Mouse (Mus musculus): Measurements from ENCODE around the gene Helt.

Gene Helt

DNA sequence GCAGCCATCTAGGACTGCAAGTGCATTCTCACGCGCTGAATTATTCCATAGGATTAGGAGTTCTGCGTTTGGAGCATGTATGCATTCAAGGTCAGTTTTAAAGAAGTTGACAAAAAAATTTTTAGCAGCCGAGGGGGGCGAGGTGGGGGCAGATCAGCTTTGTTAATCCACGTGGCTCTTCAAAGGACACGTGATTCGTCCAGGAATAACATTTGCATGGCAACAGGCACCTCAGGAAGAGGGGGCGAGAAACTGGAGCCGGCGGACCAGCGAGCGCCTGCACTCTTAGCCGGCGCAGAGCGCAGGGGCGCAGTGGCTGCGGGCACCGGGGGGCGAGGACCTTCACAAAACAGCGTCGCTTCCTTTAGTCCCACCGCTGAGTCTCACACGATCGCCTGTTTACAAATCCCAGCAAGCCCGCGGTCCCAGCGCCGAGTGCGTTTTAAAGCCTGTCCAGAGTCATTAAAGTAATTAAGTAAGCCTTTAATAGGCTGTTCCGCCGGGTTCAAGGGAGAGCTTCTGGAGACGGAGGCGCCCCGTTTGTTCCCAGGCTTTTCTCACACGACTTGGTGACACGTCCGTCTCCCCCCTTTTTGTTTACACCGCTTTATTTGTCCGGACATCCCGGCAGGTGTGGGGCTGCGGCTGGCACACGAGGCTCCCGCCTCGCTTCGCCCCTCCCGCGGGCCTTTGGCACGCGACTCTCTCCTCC, at the start of gene Helt:
Gene Helt (minus strand): TSS at position 491 of the 712 bp plus-strand sequence.
- no peak for DNase-seq (ENCODE audit: low spot score)

GRCm38 (mm10) chr8:46342272-46342671, 47.8 kb upstream of the Helt start:
- peak; percentile 50 for DNase-seq (ENCODE audit: low spot score)

DNA sequence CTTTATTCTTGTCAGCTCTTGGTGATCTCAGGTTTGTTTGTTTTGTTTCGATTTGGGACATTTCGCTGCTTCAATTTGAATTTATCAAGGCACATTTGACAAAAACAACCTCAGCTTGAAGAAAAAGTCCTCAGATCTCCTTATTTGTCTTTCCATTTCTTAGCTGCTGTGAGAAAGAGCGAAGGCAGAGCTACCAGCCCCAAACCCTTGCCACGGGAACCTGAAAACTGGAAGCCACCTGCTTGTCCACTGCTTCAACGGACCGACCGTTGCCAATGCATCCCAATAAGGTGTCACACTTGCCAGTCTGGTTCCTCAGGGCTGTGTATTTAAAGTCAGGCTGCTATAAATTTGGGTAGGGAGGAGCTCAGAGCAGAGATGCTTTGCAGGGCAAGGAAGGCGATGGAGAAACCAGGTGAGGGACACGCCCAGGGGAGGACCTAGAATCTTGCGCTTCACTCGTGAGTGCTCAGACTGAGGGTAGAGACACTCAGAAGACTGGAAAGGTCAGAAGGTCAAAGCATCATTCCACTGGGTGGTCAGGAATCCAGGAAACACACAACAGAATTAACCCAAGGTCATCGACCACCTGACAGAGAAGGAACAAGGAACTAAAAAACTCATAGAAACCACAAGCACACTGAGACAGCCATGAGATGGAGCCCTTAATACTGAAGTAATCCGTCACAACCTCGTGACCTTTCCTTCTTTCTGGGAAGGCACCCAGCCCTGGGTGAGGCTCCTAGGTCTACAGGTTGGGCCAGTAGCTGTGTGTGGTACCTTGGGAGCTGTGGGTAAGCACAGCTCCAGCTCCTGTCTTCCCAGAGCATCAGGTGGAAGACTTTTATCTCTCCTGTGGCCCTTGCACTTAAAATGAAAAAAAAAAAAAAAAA, 46.2 kb upstream of the Helt start:
- no peak for DNase-seq (ENCODE audit: low spot score)

- DNase-seq (ENCODE audit: low spot score): no peak
Measured at GRCm38 (mm10) chr8:46339317-46339716, 44.8 kb upstream of the Helt start.

- DNase-seq (ENCODE audit: low spot score): no peak
Measured at GRCm38 (mm10) chr8:46336351-46336750, 41.9 kb upstream of the Helt start.

DNA sequence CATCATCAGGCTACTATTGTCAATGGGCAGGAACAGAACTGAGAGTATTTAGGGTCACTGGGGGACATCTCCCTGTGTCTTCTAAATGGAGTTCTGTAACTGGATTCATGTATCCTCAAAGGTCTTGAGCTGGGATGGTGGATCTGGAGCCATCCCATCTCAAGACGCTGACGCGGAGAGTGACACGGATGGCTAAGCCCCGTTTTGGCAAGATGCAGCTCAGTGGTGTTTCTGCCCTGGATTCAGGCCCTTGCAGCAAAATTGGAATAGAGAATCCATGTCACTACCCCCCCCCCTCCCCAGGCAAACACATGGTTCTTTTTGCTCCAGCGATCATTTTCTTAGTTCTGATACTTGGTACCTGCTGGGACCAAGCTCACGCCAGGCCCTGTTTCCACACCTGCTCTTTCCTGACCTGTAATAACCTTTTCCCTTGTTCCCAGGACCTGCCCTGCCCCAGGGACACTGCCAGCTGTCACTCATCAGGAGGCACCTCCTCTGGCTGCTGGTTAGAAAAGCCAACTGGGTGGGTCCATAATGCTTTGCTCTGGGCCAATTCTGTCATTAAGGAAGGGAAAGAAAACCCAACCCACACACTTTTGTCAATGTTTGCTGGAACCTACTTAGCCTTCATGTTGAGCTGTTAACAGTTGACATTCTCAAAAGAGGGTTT, 38.1 kb upstream of the Helt start:
- DNase-seq (ENCODE audit: low spot score): no peak

DNA sequence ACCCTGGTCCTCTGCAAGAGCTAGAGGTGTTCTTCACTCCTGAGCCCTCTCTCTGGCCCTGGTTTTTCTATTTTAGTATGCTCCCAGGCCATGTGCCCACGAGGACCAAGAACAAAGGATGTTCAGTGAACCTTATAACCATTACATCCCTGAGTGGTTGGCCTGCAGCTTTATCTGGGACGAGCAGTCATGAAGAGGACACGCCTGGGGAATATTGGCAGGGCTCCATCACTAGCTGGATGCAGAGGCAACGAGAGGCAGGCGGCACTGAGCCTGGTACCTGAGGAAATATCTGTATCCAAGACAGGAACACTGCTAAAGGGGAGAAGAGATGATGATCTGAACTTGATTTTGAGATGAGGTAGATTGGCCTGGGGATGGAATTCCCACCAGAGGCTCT, 37.3 kb upstream of the Helt start:
- no peak for DNase-seq (ENCODE audit: low spot score)

- DNase-seq (ENCODE audit: low spot score): no peak
Measured at GRCm38 (mm10) chr8:46329396-46329795, 34.9 kb upstream of the Helt start.

GRCm38 (mm10) chr8:46327284-46327683, 32.8 kb upstream of the Helt start:
- DNase-seq (ENCODE audit: low spot score): no peak

DNA sequence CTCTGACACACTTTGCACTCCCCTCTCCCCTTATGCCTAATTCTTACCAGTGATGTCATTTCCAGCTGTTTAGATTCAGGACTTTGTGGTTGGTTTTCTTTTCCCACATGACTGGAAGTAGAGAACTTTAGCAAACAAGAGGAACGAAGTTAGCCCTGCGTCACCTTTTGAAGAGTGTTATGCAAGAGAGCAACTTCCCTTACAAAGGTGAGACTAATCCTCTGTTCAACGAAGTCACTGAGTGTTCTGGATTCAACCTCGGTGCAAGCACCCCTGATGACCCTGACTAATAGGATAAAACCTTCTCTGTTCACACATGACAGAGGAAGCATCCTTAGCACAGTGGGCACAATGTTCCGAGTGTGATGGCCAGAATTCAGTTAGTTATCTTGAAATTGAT, 32.2 kb upstream of the Helt start:
- DNase-seq (ENCODE audit: low spot score): no peak

DNA sequence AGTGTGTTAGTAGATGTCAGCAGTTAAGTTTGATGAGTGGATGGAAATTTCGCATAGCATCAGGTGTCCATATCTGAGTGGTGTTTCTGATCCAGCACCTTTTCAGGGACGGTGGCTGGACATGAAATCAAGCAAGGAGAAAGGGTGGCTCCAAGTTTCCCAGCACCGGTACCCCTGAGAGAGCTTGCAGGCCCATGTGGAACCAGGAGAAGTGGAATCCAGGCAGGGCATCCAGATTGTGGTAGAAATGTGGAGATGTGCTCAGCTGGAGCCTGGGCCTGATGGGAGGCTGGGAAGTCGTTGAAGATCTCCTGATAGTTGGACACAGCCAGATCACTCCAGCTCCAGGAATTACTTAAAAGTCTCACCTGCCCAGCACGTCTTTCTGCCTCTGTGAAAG, 30.2 kb upstream of the Helt start:
- DNase-seq (ENCODE audit: low spot score): no peak

GRCm38 (mm10) chr8:46323672-46324191, 29.3 kb upstream of the Helt start:
- no peak for DNase-seq (ENCODE audit: low spot score)

DNA sequence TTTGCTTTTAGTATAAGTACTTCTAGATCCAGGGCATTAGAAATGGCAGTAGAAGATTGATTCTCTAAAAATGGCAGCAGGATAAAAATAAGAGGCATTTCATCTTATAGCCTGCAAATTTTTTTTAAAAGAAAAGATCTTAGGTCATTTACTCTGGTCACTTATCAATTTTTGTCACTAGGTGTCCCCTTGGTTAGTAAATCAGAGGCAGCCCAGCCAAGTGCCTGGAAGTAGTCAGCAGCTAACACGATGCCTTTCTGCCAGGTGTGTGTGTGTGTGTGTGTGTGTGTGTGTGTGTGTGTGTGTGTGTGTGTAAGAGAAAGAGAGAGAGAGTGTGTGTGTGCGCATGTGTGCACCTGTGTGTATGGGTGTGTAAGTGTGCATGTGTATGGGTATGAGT, 28.4 kb upstream of the Helt start:
- DNase-seq (ENCODE audit: low spot score): no peak

GRCm38 (mm10) chr8:46322421-46322820, 27.9 kb upstream of the Helt start:
- no peak for DNase-seq (ENCODE audit: low spot score)

GRCm38 (mm10) chr8:46318802-46319201, 24.3 kb upstream of the Helt start:
- no peak for DNase-seq (ENCODE audit: low spot score)

- DNase-seq (ENCODE audit: low spot score): no peak
Measured at GRCm38 (mm10) chr8:46317161-46317560, 22.7 kb upstream of the Helt start.

GRCm38 (mm10) chr8:46313798-46314197, 19.3 kb upstream of the Helt start:
- DNase-seq (ENCODE audit: low spot score): no peak

GRCm38 (mm10) chr8:46311159-46311558, 16.7 kb upstream of the Helt start:
- DNase-seq (ENCODE audit: low spot score): peak; percentile 91

- DNase-seq (ENCODE audit: low spot score): no peak
Measured at GRCm38 (mm10) chr8:46308189-46308588, 13.7 kb upstream of the Helt start.

- peak; percentile 56 for DNase-seq (ENCODE audit: low spot score)
Measured at GRCm38 (mm10) chr8:46305733-46306349, 11.4 kb upstream of the Helt start.

- peak; percentile 26 for DNase-seq (ENCODE audit: low spot score)
Measured at GRCm38 (mm10) chr8:46302121-46302520, 7.7 kb upstream of the Helt start.

DNA sequence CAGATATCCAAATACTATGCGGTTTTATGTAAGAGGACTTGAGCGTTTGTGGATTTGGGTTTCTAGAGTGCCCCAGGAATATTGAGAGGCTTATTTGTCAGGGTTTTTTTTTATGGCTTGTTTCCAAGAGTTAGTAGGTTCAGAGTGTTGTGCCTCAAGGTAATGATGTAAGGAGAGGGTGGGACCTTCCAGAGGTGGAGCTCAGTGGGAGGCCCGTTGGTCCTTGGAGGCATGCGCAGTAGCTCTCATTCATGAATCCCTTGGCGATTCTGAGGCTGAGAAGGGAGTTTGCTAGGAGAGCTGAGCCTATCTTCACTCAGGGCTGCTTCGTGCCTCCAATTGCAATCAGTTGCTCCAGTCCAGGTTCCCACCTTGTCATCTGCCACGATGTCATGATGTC, 4.4 kb upstream of the Helt start:
- DNase-seq (ENCODE audit: low spot score): no peak
